Mouse (Mus musculus): ENCODE results near the gene Aebp1. TPM values are rescaled to one million over a fixed set of nuclear protein-coding genes. Genes with fewer than 3 reads are reported as not detected.
"Not testable (repeated sequence)": the region's sequence is repeated elsewhere in the genome, so short reads cannot be mapped to it uniquely, and the experiment has no call there.

The Aebp1 gene
- total and polyA plus RNA-seq, 2 experiments from 2014 or later = 14.9 to 19.8 TPM

DNA sequence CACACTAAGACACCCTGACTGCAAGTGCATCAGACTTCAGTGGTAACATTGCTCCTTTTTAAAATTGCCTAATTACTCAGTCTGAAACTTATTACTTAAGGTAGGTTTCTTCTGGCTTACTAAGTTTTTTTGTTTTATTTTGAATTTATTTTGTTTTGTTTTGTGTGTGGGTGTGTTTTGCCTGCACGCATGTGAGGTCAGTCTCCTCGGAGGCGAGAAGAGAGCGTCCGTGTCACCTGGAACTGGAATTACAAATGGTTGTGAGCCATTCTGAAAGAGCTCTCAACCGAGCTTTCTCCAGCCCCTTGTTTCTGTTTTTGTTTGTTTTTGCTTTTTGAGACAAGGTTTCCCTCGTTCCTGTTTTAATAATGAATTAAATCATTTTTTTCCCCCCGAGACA, 16.9 kb downstream of the Aebp1 start:
- TF ChIP-seq CTCF (IDR thresholded peaks at IDR 0.05; ENCODE audit: low read depth) = no peak
- Histone ChIP-seq H3K27me3 (ENCODE audit: insufficient read depth, low read length) (no peaks in the 10 kb centered on the region), H3K4me2 (ENCODE audit: low read depth) (peak overlapping the region; percentile 73), H3K4me3 (ENCODE audit: low read depth, low read length) (peak overlapping the region; percentile 67), H3K9me3 (ENCODE audit: low read length) (no peaks in the 10 kb centered on the region), H3K9ac (peak overlapping the region; percentile 56; the same call in 1 of the 2 replicates), H3K4me1 (ENCODE audit: insufficient read depth) (peaks cover 12% of the 10 kb centered on the region; the same call in 1 of the 2 replicates), H3K36me3 (ENCODE audit: insufficient read depth) (peaks cover 11% of the 10 kb centered on the region), H3K27ac (ENCODE audit: low read depth, low read length) (peak overlapping the region; percentile 67; the same call in 1 of the 2 replicates)
- DNase-seq (no peak), ATAC-seq (no peak)
- 33% methylated on average over 8 of the region's 8 CpGs for WGBS

DNA sequence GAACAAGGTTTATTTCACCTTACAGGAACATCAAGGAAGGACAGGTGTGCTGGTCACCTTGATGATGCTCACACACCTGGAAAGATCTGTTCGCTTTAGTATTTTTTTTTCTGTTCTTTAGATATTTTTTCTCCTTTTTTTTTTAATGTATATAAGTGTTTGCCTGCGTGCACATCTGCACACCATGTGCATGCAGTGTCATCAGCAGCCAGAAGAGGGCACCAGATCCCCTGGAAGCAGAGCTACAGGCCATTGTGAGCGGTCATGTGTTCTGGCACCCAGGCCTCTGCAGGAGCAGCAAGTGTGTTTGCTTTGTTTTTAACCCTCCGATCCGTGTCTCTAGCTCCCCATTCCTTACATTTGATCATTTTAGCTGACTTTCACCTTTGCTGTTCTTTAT, 18.2 kb downstream of the Aebp1 start:
- ATAC-seq (no peak), DNase-seq (peak; percentile 73)
- Histone ChIP-seq H3K27me3 (ENCODE audit: insufficient read depth, low read length) (no peaks in the 10 kb centered on the region), H3K9ac (no peak overlapping the region), H3K27ac (ENCODE audit: low read depth, low read length) (no peak overlapping the region), H3K36me3 (ENCODE audit: insufficient read depth) (0 out of 2 replicates have a peak, but pooled peaks cover under 1% of the 10 kb centered on the region), H3K9me3 (ENCODE audit: low read length) (no peaks in the 10 kb centered on the region), H3K4me3 (ENCODE audit: low read depth, low read length) (no peak overlapping the region), H3K4me2 (ENCODE audit: low read depth) (no peak overlapping the region), H3K4me1 (ENCODE audit: insufficient read depth) (peaks cover 12% of the 10 kb centered on the region; the same call in 1 of the 2 replicates)
- peak; percentile 82 for TF ChIP-seq CTCF (IDR thresholded peaks at IDR 0.05; ENCODE audit: low read depth)
- 43% methylated on average over 5 of the region's 5 CpGs for WGBS

DNA sequence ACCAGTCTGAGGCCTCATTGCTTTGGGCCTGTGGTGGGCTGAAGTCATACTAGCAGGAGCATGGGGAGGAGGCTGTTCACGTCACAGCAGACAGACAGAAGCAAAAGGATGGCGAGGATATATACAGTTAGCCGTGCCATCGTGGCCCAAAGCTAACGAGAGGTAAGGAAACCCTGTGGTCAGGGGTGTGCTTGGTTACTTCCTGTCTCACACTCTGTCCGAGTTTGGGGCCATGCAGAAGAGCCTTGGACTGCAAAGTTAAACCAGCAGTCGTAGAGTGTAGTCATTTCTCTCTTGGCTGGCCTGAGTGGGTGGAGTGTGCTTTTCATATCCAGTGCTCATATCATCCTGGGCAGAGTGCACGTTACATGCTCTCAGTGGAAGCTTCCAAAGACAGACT, 20.8 kb downstream of the Aebp1 start:
- Histone ChIP-seq H3K9ac (no peak overlapping the region), H3K4me2 (ENCODE audit: low read depth) (no peak overlapping the region), H3K36me3 (ENCODE audit: insufficient read depth) (no peaks in the 10 kb centered on the region), H3K9me3 (ENCODE audit: low read length) (no peaks in the 10 kb centered on the region), H3K4me1 (ENCODE audit: insufficient read depth) (0 out of 2 replicates have a peak, but pooled peaks cover 9% of the 10 kb centered on the region), H3K27me3 (ENCODE audit: insufficient read depth, low read length) (no peaks in the 10 kb centered on the region), H3K27ac (ENCODE audit: low read depth, low read length) (no peak overlapping the region), H3K4me3 (ENCODE audit: low read depth, low read length) (no peak overlapping the region)
- no peak for TF ChIP-seq CTCF (IDR thresholded peaks at IDR 0.05; ENCODE audit: low read depth)
- ATAC-seq (no peak), DNase-seq (no peak)
- 83% methylated on average over 8 of the region's 8 CpGs for WGBS

DNA sequence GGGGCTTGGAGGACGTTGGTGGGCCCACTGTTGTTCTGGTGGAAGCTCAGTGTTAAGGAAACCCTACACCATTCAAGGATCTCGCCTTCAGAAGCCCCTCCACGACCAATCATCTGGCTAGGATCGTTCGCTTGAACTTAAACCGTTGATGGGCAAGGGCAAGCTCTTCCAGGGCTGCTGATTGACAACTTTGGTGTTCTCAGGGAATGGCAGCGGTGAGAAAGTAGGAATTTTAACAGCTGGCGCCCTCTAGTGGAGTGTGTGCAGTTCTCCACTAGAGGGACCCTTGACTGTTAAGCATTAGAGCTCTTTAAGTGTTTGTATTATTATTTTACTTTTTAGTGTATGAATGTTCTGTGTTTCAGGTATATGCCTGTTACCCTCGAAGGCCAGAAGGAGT, 24.4 kb downstream of the Aebp1 start:
- H3K27ac ChIP-seq (ENCODE audit: low read depth, low read length) = no peak overlapping the region
- no peak overlapping the region for H3K9ac ChIP-seq
- H3K9me3 ChIP-seq (ENCODE audit: low read length) = no peaks in the 10 kb centered on the region
- no peaks in the 10 kb centered on the region for H3K27me3 ChIP-seq (ENCODE audit: insufficient read depth, low read length)
- H3K4me3 ChIP-seq (ENCODE audit: low read depth, low read length) = no peak overlapping the region
- no peaks in the 10 kb centered on the region for H3K4me1 ChIP-seq (ENCODE audit: insufficient read depth)
- ATAC-seq (peak; percentile 77; the same call in 1 of the 2 replicates), DNase-seq (peak; percentile 85)
- no peak overlapping the region for H3K4me2 ChIP-seq (ENCODE audit: low read depth)
- TF ChIP-seq CTCF (IDR thresholded peaks at IDR 0.05; ENCODE audit: low read depth) = peak; percentile 93
- no peaks in the 10 kb centered on the region for H3K36me3 ChIP-seq (ENCODE audit: insufficient read depth)
- WGBS = 18% methylated on average over 9 of the region's 9 CpGs

DNA sequence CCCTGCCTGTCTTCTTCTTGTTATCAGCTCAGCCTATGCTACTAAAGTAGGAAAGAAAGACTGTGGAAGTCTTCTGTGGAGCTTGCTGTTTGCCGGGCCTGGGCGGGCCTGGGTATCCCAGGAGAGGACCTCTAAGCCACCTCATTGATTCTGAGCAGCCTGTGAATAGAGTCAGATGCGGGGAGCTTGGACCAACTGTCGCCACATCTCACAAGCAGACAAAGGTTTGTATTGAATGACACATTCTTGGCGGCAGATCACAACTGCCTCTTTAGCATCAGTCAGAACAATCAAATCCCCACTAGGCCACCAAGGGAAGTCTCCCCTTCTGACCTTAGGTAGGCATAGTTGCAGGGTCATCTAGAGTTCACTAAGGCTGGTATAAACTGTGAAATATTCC, 25.5 kb downstream of the Aebp1 start:
- Histone ChIP-seq H3K9ac (no peak overlapping the region), H3K4me3 (ENCODE audit: low read depth, low read length) (no peak overlapping the region), H3K27ac (ENCODE audit: low read depth, low read length) (no peak overlapping the region), H3K9me3 (ENCODE audit: low read length) (no peaks in the 10 kb centered on the region), H3K4me1 (ENCODE audit: insufficient read depth) (no peaks in the 10 kb centered on the region), H3K27me3 (ENCODE audit: insufficient read depth, low read length) (no peaks in the 10 kb centered on the region), H3K36me3 (ENCODE audit: insufficient read depth) (no peaks in the 10 kb centered on the region), H3K4me2 (ENCODE audit: low read depth) (no peak overlapping the region)
- no peak for TF ChIP-seq CTCF (IDR thresholded peaks at IDR 0.05; ENCODE audit: low read depth)
- DNase-seq = no peak
- 17% methylated on average over 5 of the region's 5 CpGs for WGBS
- no peak for ATAC-seq

DNA sequence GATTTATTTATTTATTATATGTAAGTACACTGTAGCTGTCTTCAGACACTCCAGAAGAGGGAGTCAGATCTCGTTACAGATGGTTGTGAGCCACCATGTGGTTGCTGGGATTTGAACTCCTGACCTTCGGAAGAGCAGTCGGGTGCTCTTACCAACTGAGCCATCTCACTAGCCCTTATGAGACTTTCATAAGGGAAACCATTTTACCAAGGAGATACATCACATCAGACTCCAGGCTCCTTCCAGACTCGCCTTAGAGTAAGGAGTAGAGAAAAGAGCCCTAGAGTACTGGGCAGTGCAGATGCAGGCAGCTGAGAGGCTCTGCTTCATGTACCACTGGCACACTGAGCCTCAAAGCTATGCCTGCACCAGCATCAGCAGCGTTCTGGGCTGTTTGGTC, 26.8 kb downstream of the Aebp1 start:
- not testable (repeated sequence) for H3K27ac ChIP-seq (ENCODE audit: low read depth, low read length); ATAC-seq; DNase-seq; H3K4me2 ChIP-seq (ENCODE audit: low read depth); H3K4me3 ChIP-seq (ENCODE audit: low read depth, low read length); H3K36me3 ChIP-seq (ENCODE audit: insufficient read depth); H3K27me3 ChIP-seq (ENCODE audit: insufficient read depth, low read length); H3K9me3 ChIP-seq (ENCODE audit: low read length); H3K4me1 ChIP-seq (ENCODE audit: insufficient read depth); H3K9ac ChIP-seq
- 69% methylated on average over 5 of the region's 5 CpGs for WGBS

DNA sequence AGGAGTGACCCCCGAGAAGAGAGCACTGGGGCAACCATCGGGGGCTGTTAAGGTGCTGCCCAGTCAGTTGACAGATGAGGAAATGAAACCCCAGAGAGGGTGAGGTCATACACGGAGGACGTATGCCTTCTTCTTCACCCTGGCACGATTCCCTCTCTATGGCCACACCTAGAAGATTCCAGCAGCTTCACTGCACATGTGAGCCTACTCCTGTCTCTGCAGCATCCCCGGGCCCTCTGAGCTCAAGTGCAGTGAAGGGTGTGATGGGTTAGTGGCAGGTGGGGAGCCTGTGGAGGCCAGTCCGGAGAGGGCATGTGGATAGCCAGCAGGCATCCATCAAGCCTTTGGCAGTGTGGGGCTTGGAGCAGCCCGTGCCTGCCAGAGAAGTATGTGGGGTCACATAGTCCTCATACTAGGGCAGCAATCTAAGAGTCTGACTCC, 30.4 kb downstream of the Aebp1 start:
- no peak for TF ChIP-seq CTCF (IDR thresholded peaks at IDR 0.05; ENCODE audit: low read depth)
- Histone ChIP-seq H3K9me3 (ENCODE audit: low read length) (no peaks in the 10 kb centered on the region), H3K9ac (no peak overlapping the region), H3K36me3 (ENCODE audit: insufficient read depth) (no peaks in the 10 kb centered on the region), H3K4me1 (ENCODE audit: insufficient read depth) (no peaks in the 10 kb centered on the region), H3K4me3 (ENCODE audit: low read depth, low read length) (no peak overlapping the region), H3K27ac (ENCODE audit: low read depth, low read length) (0 out of 2 replicates have a peak overlapping the region, but pooled peaks have one; percentile 35), H3K27me3 (ENCODE audit: insufficient read depth, low read length) (no peaks in the 10 kb centered on the region), H3K4me2 (ENCODE audit: low read depth) (no peak overlapping the region)
- 74% methylated on average over 8 of the region's 8 CpGs for WGBS
- DNase-seq (no peak), ATAC-seq (no peak; the same call in 1 of the 2 replicates)
